Mouse (Mus musculus): ENCODE measurements around the gene Rab3a. TPM values are rescaled to one million over a fixed set of nuclear protein-coding genes. Genes with fewer than 3 reads are reported as not detected.

Rab3a gene
- total RNA-seq (2021) (10 to 100 TPM; 46.5 to 48.0 TPM), polyA plus RNA-seq (2012; rRNA removed) (89.1 and 117 TPM in 2 replicates)
- long read RNA-seq, transcript Rab3a-201 (5 exons, 1,363 nt), result major isoform, 28 of 45 reads
- long read RNA-seq, partial matches to known transcripts, result 4 of 45 reads
- long read RNA-seq, other reads (novel, unspliced or antisense), result 12 of 45 reads

DNA sequence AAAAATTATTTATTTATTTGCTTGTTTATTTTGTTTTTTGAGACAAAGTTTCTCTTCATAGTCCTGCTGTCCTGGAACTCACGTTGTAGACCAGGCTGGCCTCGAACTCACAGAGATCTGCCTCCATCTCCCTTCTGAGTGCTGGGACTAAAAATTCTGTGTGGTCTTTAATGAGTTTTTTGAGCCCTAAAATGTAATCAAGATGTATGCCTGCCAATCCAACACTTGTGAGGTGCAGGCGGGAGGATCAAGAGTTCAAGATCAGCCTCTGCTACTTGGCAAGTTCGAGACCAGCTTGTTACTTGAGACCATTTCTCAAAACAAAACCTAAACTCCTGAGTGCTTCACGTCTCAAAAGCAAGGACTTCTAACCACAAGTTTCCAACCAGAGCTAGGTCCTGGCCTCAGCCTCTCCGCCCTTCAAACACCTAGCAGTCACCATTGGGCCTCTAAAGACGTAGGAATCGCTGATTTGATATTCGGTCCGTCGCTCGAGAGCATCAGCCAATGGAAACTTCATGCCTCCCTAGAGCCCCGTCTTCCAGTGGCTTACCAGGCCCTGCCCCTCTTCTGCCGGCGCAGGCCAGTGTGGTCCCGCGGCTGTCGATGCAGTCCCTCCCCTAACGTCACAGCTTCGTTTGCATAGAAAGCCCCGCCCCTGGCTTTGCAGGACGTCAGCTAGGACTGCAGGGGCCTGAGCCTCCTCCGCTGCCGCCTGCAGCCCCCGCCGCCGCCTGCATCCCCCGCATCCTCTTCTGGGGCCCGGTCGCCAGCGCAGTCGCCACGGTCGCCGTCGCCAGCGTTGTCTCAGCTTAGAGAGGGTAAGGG is at the start of gene Rab3a:
Gene Rab3a, plus strand, starts transcription at position 637 of the 828 bp plus-strand sequence.
- Histone ChIP-seq H3K27ac (peak within 1 kb of the TSS; percentile 92), H3K79me2 (replicated peaks; ENCODE audit: control insufficient read depth, insufficient read depth, low read length) (no peaks in the 10 kb centered on the region), H3K9ac (ENCODE audit: low read depth, low read length) (peak within 1 kb of the TSS; percentile 79), H3K4me3 (peak within 1 kb of the TSS; percentile 64), H3K4me1 (ENCODE audit: control insufficient read depth, insufficient read depth, low read length) (peaks cover 24% of the 10 kb centered on the region), H3K27me3 (ENCODE audit: control insufficient read depth, insufficient read depth, low read length) (no peaks in the 10 kb centered on the region), H3K36me3 (ENCODE audit: control insufficient read depth, insufficient read depth, low read length) (peaks cover 3% of the 10 kb centered on the region; the same call in 1 of the 2 replicates)
- 7% methylated on average over 37 of the region's 37 CpGs for WGBS
- TF ChIP-seq POLR2A (IDR thresholded peaks at IDR 0.05; ENCODE audit: insufficient read depth, low read depth, low read length) (peak; percentile 87), CTCF (IDR thresholded peaks at IDR 0.05) (0 out of 2 replicates have a peak, but pooled peaks have one; percentile 5), EP300 (IDR thresholded peaks at IDR 0.05; ENCODE audit: insufficient read depth, low read depth, low read length) (peak; percentile 82; the same call in 1 of the 2 replicates)
- peak; percentile 95 to 98 for DNase-seq
- intact Hi-C loops (cut with DNase I), result loop anchor here (5.0 kb wide), 1 partner anchor 52 kb away; the partner anchor contains the start of gene Iqcn

DNA sequence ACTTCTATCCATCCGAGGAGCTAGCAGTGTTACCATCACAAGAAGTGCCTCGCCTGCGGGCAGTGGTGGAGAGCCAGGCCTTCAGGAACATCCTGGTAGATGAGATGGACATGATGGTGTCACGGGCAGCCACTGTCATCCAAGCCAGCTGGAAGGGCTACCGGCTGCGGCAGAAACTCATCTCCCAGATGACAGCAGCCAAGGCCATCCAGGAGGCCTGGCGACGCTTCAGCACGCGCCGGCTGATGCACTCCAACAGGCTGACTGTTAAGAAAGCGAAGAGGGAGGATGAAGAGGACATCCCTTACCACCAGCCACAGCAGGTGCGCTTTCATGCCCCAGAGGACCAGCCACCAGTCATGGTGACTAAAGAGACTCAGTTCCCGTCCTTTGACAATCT is 46.2 kb upstream of the Rab3a start:
- Histone ChIP-seq H3K4me3 (no peak overlapping the region), H3K79me2 (replicated peaks; ENCODE audit: control insufficient read depth, insufficient read depth, low read length) (no peaks in the 10 kb centered on the region), H3K27ac (no peak overlapping the region), H3K9ac (ENCODE audit: low read depth, low read length) (no peak overlapping the region), H3K27me3 (ENCODE audit: control insufficient read depth, insufficient read depth, low read length) (no peaks in the 10 kb centered on the region), H3K36me3 (ENCODE audit: control insufficient read depth, insufficient read depth, low read length) (no peaks in the 10 kb centered on the region), H3K4me1 (ENCODE audit: control insufficient read depth, insufficient read depth, low read length) (peaks cover 3% of the 10 kb centered on the region; the same call in 1 of the 2 replicates)
- intact Hi-C loops (cut with DNase I), result no loop called here
- DNase-seq, result peak in 1 of 2 experiments; percentile 22
- WGBS, result 87% methylated on average over 14 of the region's 14 CpGs
- TF ChIP-seq POLR2A (IDR thresholded peaks at IDR 0.05; ENCODE audit: insufficient read depth, low read depth, low read length) (no peak), CTCF (IDR thresholded peaks at IDR 0.05) (no peak), EP300 (IDR thresholded peaks at IDR 0.05; ENCODE audit: insufficient read depth, low read depth, low read length) (no peak)

DNA sequence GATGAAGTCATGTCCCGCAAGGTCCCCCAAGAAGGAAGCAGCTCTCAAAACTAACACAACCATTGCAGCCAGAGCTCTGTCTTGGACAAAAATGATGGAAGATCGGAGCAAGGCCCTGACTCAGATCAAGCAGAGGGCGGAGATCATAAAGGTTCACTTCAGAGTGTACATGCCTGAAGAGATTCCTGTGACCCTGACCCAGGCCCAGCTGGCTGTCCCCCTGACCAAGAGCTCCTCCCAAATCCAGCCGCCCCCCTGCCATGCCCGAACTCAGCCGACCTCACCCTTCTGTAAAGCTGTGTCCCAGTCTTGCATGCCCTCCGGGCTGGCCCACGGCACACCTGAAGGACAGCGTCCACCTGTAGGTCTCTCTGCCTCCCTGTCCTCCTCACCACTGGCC is 44.7 kb upstream of the Rab3a start:
- Histone ChIP-seq H3K27me3 (ENCODE audit: control insufficient read depth, insufficient read depth, low read length) (no peaks in the 10 kb centered on the region), H3K36me3 (ENCODE audit: control insufficient read depth, insufficient read depth, low read length) (no peaks in the 10 kb centered on the region), H3K79me2 (replicated peaks; ENCODE audit: control insufficient read depth, insufficient read depth, low read length) (no peaks in the 10 kb centered on the region), H3K4me1 (ENCODE audit: control insufficient read depth, insufficient read depth, low read length) (peaks cover 3% of the 10 kb centered on the region; the same call in 1 of the 2 replicates), H3K27ac (no peak overlapping the region), H3K9ac (ENCODE audit: low read depth, low read length) (no peak overlapping the region), H3K4me3 (no peak overlapping the region)
- DNase-seq, result peak in 1 of 2 experiments; percentile 19
- intact Hi-C loops (cut with DNase I), result no loop called here
- 90% methylated on average over 9 of the region's 9 CpGs for WGBS
- TF ChIP-seq CTCF (IDR thresholded peaks at IDR 0.05) (no peak), EP300 (IDR thresholded peaks at IDR 0.05; ENCODE audit: insufficient read depth, low read depth, low read length) (no peak), POLR2A (IDR thresholded peaks at IDR 0.05; ENCODE audit: insufficient read depth, low read depth, low read length) (no peak)

DNA sequence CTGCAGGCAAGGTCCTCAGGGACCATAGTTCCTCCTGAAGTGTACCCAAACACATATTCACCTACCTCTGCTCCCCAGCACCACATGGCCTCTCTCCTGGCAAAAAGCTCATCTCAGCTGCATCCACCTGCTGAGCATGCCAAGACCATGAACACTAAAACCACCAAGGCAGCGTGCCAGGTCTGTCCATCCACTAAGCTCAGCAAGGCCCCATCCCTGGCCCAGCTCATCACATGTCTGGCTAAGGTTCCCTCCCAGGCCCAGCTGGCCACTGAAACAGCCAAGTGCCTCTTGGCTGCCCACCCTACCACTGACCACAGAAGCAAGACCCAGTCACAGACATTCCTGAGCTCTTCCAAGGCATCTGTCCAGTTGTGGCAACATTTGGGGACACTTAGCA is 44.2 kb upstream of the Rab3a start:
- 88% methylated on average over 1 of the region's 1 CpGs for WGBS
- intact Hi-C loops (cut with DNase I), result no loop called here
- H3K4me3 ChIP-seq, result no peak overlapping the region
- no peak overlapping the region for H3K27ac ChIP-seq
- TF ChIP-seq EP300 (IDR thresholded peaks at IDR 0.05; ENCODE audit: insufficient read depth, low read depth, low read length) (0 out of 2 replicates have a peak, but pooled peaks have one; percentile 21), POLR2A (IDR thresholded peaks at IDR 0.05; ENCODE audit: insufficient read depth, low read depth, low read length) (no peak), CTCF (IDR thresholded peaks at IDR 0.05) (no peak)
- H3K4me1 ChIP-seq (ENCODE audit: control insufficient read depth, insufficient read depth, low read length), result peaks cover 3% of the 10 kb centered on the region; the same call in 1 of the 2 replicates
- H3K36me3 ChIP-seq (ENCODE audit: control insufficient read depth, insufficient read depth, low read length), result no peaks in the 10 kb centered on the region
- no peaks in the 10 kb centered on the region for H3K27me3 ChIP-seq (ENCODE audit: control insufficient read depth, insufficient read depth, low read length)
- no peak overlapping the region for H3K9ac ChIP-seq (ENCODE audit: low read depth, low read length)
- peak in 1 of 2 experiments; percentile 34 for DNase-seq
- H3K79me2 ChIP-seq (replicated peaks; ENCODE audit: control insufficient read depth, insufficient read depth, low read length), result no peaks in the 10 kb centered on the region

DNA sequence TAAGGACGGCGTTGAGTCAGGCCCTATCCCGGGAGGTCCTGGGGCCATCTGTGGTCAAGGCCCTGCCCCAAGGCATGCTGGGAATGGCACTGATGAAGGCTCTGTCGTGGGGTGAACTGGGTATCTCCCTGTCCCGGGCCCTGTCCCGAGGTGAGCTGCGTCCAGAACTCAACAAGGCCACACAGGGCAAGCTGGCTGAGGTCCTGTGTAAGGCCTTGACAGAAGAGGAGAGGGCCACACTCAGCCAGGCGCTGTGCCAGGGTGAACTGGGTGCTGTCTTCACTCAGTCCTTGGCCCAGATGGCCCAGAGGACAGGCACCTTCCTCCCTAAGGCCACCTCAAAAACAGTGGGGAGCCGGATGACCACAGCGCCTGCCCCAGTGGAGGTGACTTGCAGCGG is 43.4 kb upstream of the Rab3a start:
- no peak for DNase-seq
- WGBS, result 83% methylated on average over 11 of the region's 11 CpGs
- Histone ChIP-seq H3K4me1 (ENCODE audit: control insufficient read depth, insufficient read depth, low read length) (peaks cover 3% of the 10 kb centered on the region; the same call in 1 of the 2 replicates), H3K27ac (no peak overlapping the region), H3K9ac (ENCODE audit: low read depth, low read length) (no peak overlapping the region), H3K79me2 (replicated peaks; ENCODE audit: control insufficient read depth, insufficient read depth, low read length) (no peaks in the 10 kb centered on the region), H3K27me3 (ENCODE audit: control insufficient read depth, insufficient read depth, low read length) (no peaks in the 10 kb centered on the region), H3K36me3 (ENCODE audit: control insufficient read depth, insufficient read depth, low read length) (no peaks in the 10 kb centered on the region), H3K4me3 (no peak overlapping the region)
- intact Hi-C loops (cut with DNase I), result no loop called here
- no peak for TF ChIP-seq POLR2A (IDR thresholded peaks at IDR 0.05; ENCODE audit: insufficient read depth, low read depth, low read length)
- no peak for TF ChIP-seq CTCF (IDR thresholded peaks at IDR 0.05)
- no peak for TF ChIP-seq EP300 (IDR thresholded peaks at IDR 0.05; ENCODE audit: insufficient read depth, low read depth, low read length)
